In the genomic region with DNA sequence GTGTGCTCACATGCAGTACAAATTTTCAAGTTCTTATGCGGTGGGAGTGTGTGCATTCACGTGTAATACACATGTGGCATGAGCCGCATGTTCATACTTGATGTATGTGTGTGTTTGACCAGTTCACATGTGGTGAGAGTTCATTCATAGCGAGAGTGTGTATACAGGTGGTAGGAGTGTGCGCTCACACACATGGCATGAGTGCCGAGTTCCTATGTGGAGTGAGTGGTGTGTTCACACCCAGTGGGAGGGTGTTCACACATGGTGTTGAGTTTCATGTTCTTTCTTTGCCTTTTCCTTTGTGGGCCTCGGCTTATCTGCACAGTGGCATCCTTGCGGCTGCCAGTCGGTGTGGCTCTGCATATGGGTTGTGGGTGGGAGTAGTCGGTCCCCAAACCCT, we compare ENCODE assay signal across 16 mouse cellular contexts. TPM values are rescaled to one million over a fixed set of nuclear protein-coding genes. Genes with fewer than 3 reads are reported as not detected.
DNase-seq lines count a peak whose midpoint lies in the region; ATAC-seq and TF ChIP-seq lines count a peak whose summit lies in the region.
"Had no signal": no experiment of that assay in that cellular context is flagged by ENCODE, and none has a peak within 500 bp of the region (broad histone marks: within the 10 kb centered on the region; RNA-seq: fewer than 3 reads in every experiment).

No protein-coding gene starts in this region.

- no peak for TF ChIP-seq CTCF in heart, adult 2 months (IDR thresholded peaks at IDR 0.05)
- TF ChIP-seq CTCF in embryonic fibroblast, embryonic 13.5 days (IDR thresholded peaks at IDR 0.05; ENCODE audit: borderline replicate concordance, insufficient read depth, low read length), result no peak

- no peaks in the 10 kb centered on the region for H3K36me3 ChIP-seq in heart, embryonic 15.5 days
- no peaks in the 10 kb centered on the region for H3K36me3 ChIP-seq in heart, adult 2 months (ENCODE audit: control insufficient read depth, insufficient read depth, low read length)
- H3K36me3 ChIP-seq in megakaryocyte, embryonic 14.5 days (replicated peaks; ENCODE audit: low read length), result no peaks in the 10 kb centered on the region
- H3K36me3 ChIP-seq: hindbrain, embryonic 10.5 days; midbrain, embryonic 12.5 days had no signal

- H3K4me2 ChIP-seq in heart, embryonic 15.5 days, result no peak overlapping the region
- H3K4me2 ChIP-seq: liver, embryonic 11.5 days; midbrain, embryonic 12.5 days had no signal

- H3K9ac ChIP-seq in heart, embryonic 15.5 days, result no peak overlapping the region
- H3K9ac ChIP-seq in heart, adult 2 months (ENCODE audit: low read depth, low read length), result no peak overlapping the region
- H3K9ac ChIP-seq: midbrain, embryonic 12.5 days had no signal

- no peak for DNase-seq in heart, adult 2 months
- peak; percentile 44 for DNase-seq in thymus, postnatal 4 days
- no peak for DNase-seq in spleen, postnatal 4 days (ENCODE audit: low spot score in 2 of 2)
- DNase-seq: adrenal gland, postnatal 36 days; cerebellum, postnatal 14 days; kidney, postnatal 25 days; lung, postnatal 14 days had no signal

- no peaks in the 10 kb centered on the region for H3K9me3 ChIP-seq in heart, embryonic 15.5 days (replicated peaks)
- H3K9me3 ChIP-seq in megakaryocyte, embryonic 14.5 days, result no peaks in the 10 kb centered on the region
- H3K9me3 ChIP-seq: hindbrain, embryonic 10.5 days; midbrain, embryonic 12.5 days had no signal

- H3K27ac ChIP-seq in heart, embryonic 15.5 days, result peak overlapping the region; percentile 39
- no peak overlapping the region for H3K27ac ChIP-seq in heart, adult 2 months
- H3K27ac ChIP-seq in embryonic fibroblast, embryonic 13.5 days (ENCODE audit: insufficient read depth, low read length), result peak overlapping the region; percentile 99
- H3K27ac ChIP-seq: hindbrain, embryonic 10.5 days; midbrain, embryonic 12.5 days had no signal

- no peak for TF ChIP-seq EP300 in heart, adult 2 months (IDR thresholded peaks at IDR 0.05; ENCODE audit: insufficient read depth, low read depth, low read length)

- 77% methylated on average over 10 of the region's 10 CpGs for WGBS in heart, embryonic 15.5 days
- WGBS in heart, adult 2 months, result 84% methylated on average over 10 of the region's 10 CpGs

- TF ChIP-seq POLR2A in heart, adult 2 months (IDR thresholded peaks at IDR 0.05; ENCODE audit: insufficient read depth, low read depth, low read length), result no peak
- TF ChIP-seq POLR2A in embryonic fibroblast, embryonic 13.5 days (IDR thresholded peaks at IDR 0.05; ENCODE audit: low read depth, low read length), result 0 out of 2 replicates have a peak, but pooled peaks have one; percentile 16

- no peaks in the 10 kb centered on the region for H3K27me3 ChIP-seq in heart, embryonic 15.5 days
- H3K27me3 ChIP-seq in heart, adult 2 months (ENCODE audit: control insufficient read depth, insufficient read depth, low read length), result no peaks in the 10 kb centered on the region
- H3K27me3 ChIP-seq in megakaryocyte, embryonic 14.5 days (replicated peaks), result peaks cover 5% of the 10 kb centered on the region

- peaks cover 60% of the 10 kb centered on the region for H3K4me1 ChIP-seq in heart, embryonic 15.5 days (replicated peaks)
- H3K4me1 ChIP-seq in heart, adult 2 months (ENCODE audit: control insufficient read depth, insufficient read depth, low read length), result peaks cover 16% of the 10 kb centered on the region
- peaks cover 89% of the 10 kb centered on the region for H3K4me1 ChIP-seq in megakaryocyte, embryonic 14.5 days
- peaks cover 17% of the 10 kb centered on the region for H3K4me1 ChIP-seq in embryonic fibroblast, embryonic 13.5 days (ENCODE audit: control insufficient read depth, insufficient read depth, low read length)

- ATAC-seq in heart, embryonic 15.5 days (replicated peaks; ENCODE audit: insufficient number of reproducible peaks, insufficient read depth, low FRiP score, low read depth), result no peak
- ATAC-seq in megakaryocyte, adult 5-6 weeks (ENCODE audit: poor library complexity, severe bottlenecking), result no peak
- ATAC-seq: forebrain, embryonic 16.5 days had no signal

- no peak overlapping the region for H3K4me3 ChIP-seq in heart, embryonic 15.5 days
- H3K4me3 ChIP-seq in heart, adult 2 months, result no peak overlapping the region
- H3K4me3 ChIP-seq in megakaryocyte, embryonic 14.5 days (replicated peaks), result peak overlapping the region; percentile 75
- H3K4me3 ChIP-seq in embryonic fibroblast, embryonic 13.5 days (ENCODE audit: insufficient read depth, low read length), result no peak overlapping the region
- H3K4me3 ChIP-seq: erythroblast, embryonic 14.5 days; hindbrain, embryonic 10.5 days; midbrain, embryonic 12.5 days had no signal

- H3K79me2 ChIP-seq in heart, adult 2 months (replicated peaks; ENCODE audit: control insufficient read depth, insufficient read depth, low read length), result no peaks in the 10 kb centered on the region

- intact Hi-C loops in heart, adult 2 months (cut with DNase I), result no loop called here

RNA-seq across cellular contexts. Expression of a gene that starts 39.1 kb away (rescaled TPM):
- polyA plus RNA-seq in heart, embryonic 15.5 days (2015; fragmentation: Nextera tagmentation; extraction: Ambion mirVana), result 47.3 and 49.1 TPM in 2 replicates
- 10 to 100 TPM in 1 of 2 experiments, 1 to 10 TPM in 1; 8.2 to 19.0 TPM for total RNA-seq in heart, adult 2 months (2021)
- 19.7 and 24.3 TPM in 2 replicates for polyA plus RNA-seq in heart, adult 2 months (2012; rRNA removed)
- polyA plus RNA-seq in megakaryocyte, embryonic 14.5 days (2012; ENCODE audit: insufficient read depth, low replicate concordance), result 115 and 668 TPM in 2 replicates
- total RNA-seq in megakaryocyte, adult 5-6 weeks (2015), result 2.6 and 4.4 TPM in 2 replicates
- total RNA-seq in megakaryocyte, adult 5-6 weeks (2017), result 8.7 and 11.2 TPM in 2 replicates
- polyA plus RNA-seq in embryonic fibroblast, embryonic 13.5 days (2011; ENCODE audit: insufficient read length, low read depth, missing spikeins), result 66.9 and 101 TPM in 2 replicates
